Mouse (Mus musculus) R1 (cell line): ENCODE results near the gene B430306N03Rik.

Source experiments
- DNase-seq: peaks from one replicate; pipeline ENCODE4 v3.0.0-alpha.2; 2018; ENCODE audit warnings: low read depth, low spot score

Gene B430306N03Rik

GRCm38 (mm10) chr17:48312124-48312523 lies 3.8 kb upstream of the B430306N03Rik start:
- DNase-seq = no peak

- DNase-seq = no peak
Observed at GRCm38 (mm10) chr17:48318686-48319085, 2.7 kb downstream of the B430306N03Rik start.

DNA sequence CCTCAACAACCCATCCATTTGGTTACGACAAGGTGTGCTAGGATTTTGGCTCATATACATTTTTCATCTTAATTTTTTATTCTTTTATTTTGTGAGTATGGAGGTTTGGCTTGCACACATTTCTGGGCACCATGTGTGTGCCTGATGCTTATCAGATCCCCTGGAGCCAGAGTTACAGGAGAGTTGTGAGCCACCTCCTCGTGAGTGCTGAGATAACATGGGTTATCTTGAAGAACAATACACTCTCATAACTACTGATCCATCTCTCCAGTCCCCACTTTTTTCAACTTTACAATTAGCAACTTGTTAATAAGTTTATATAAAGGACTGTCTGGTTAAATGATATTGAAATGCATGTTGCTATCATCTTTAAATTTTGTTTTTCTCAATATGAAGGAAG lies 5.3 kb downstream of the B430306N03Rik start:
- DNase-seq = no peak

- DNase-seq = peak; percentile 87
Observed at GRCm38 (mm10) chr17:48323236-48323635, 7.3 kb downstream of the B430306N03Rik start.

GRCm38 (mm10) chr17:48324258-48324657 lies 8.3 kb downstream of the B430306N03Rik start:
- DNase-seq = no peak

DNA sequence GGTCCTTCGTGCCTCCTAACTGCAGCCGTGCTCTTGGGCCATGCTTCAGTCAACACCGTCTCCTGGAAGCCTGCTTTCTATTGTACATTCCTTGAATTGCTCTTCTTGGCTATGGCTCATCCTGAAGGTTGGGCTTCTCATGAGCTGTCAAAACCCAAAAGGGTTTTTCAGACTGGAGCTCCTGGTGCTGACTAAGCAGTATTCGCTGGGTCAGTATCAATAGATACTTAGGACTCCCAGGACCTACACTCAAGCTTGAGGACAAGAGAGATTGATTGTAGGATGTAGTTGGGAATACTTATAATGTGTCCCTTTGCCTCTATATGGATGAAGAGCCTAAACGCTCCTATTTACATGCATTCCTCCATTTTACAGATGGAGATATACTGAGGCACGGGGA lies 9.2 kb downstream of the B430306N03Rik start:
- DNase-seq = no peak

- DNase-seq = no peak
Observed at GRCm38 (mm10) chr17:48325638-48326037, 9.7 kb downstream of the B430306N03Rik start.

GRCm38 (mm10) chr17:48326656-48327055 lies 10.7 kb downstream of the B430306N03Rik start:
- no peak for DNase-seq

- no peak for DNase-seq
Observed at GRCm38 (mm10) chr17:48332524-48332923, 16.6 kb downstream of the B430306N03Rik start.

- no peak for DNase-seq
Observed at GRCm38 (mm10) chr17:48334186-48334585, 18.2 kb downstream of the B430306N03Rik start.

DNA sequence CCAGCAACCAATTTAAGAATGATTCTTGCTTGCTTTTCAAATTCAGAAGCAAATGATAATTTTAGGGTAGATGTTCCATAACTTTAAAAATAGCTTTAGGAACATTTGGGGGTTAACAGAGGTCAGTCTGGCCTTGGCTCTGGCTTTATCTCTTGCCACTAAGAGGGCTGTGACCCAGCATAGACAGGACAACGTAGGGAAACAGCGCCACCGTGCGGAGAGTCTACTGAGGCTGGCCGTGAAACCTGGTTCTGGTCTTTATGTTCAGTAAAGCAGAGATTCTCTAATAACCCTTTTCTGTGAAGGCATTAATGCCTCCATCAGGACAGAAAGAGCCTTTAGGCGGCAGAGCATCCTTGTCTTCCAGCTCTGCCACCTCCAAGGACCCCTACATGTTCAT lies 20.9 kb downstream of the B430306N03Rik start:
- peak; percentile 75 for DNase-seq

- no peak for DNase-seq
Observed at GRCm38 (mm10) chr17:48340267-48340666, 24.3 kb downstream of the B430306N03Rik start.

GRCm38 (mm10) chr17:48341947-48342346 lies 26.0 kb downstream of the B430306N03Rik start:
- no peak for DNase-seq

DNA sequence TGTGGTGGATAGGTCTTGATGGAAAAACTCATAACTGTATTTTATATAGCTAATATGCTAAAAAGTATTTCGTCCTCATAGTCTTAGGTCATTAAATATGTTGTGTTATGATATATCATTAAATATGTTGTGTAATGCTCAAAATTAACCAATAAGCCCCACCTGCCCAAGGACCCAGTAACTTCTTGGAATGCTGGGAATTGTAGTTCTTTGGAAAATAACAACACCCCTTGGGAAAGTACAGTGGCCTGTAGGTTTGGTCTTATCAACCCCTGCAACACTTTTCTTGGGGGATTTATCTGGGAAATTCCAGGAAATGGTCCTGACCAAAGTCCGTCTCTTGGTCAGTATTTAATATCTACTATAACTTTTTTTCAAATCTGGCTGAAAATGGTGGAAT lies 27.1 kb downstream of the B430306N03Rik start:
- DNase-seq = no peak

DNA sequence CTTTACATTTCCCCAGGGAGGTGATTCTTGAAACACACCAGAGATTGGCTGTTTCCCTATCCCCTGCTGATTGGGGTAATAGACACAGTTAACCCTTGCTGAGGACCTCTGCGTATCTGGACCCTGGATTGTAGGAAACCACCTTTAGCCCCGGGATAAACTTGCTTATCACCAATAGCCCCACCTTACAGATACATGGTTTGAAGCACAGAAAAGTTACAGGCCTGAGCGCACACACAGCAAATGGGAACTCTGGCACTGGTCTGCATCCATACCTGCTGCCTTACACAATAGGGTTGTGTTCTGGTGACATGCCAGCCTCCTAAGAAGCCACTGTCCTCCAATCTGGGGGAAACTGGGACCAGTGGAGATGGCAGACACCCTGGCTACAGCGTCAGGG lies 29.9 kb downstream of the B430306N03Rik start:
- DNase-seq = no peak

- no peak for DNase-seq
Observed at GRCm38 (mm10) chr17:48346231-48346630, 30.3 kb downstream of the B430306N03Rik start, which contains the start of gene Trem2. Trem2 (plus strand) TSS chr17:48346401.

DNA sequence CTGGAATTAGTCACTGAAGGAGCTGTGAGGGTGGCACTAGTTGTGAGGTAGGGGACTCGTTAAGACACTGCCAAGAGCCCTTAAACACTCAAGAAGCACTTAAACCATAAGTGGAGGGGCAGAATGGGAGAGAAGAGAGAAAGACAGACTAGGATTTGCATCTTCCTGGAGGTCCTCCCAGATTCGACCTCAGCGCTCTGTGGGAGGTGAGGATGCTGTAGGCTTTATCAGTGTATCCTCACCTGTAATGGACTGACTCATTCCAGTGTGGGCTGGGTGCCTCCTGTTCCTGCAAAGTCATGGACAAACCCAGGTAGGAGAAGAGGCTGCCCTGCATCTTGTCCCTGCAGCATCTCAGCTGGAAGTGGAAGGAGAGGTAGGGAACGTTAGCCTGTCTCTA lies 30.9 kb downstream of the B430306N03Rik start:
- no peak for DNase-seq

- no peak for DNase-seq
Observed at GRCm38 (mm10) chr17:48347287-48347686, 31.3 kb downstream of the B430306N03Rik start.

DNA sequence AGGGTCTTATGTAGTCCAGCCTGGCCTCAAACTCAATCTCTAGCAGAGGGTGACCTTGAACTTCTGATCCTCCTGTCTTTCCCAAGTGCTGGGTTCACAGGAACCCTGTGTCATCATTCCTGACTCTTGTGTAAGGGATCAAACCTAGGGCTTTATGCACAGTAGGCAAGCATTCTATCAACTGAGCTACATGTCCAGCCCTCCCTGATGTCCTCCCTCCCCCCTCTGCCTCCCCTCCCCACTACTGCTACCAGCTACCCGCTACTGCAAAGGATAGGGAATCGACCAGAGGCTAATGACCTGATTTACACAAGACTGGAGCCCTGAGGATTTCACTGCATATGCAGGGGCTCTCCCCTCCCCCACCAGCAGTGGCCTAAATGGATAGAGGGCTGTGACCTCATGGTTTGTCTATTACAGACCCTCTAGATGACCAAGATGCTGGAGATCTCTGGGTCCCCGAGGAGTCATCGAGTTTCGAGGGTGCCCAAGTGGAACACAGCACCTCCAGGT lies 34.8 kb downstream of the B430306N03Rik start:
- DNase-seq = peak; percentile 93

- DNase-seq = peak; percentile 88
Observed at GRCm38 (mm10) chr17:48352976-48353375, 37.0 kb downstream of the B430306N03Rik start.

DNA sequence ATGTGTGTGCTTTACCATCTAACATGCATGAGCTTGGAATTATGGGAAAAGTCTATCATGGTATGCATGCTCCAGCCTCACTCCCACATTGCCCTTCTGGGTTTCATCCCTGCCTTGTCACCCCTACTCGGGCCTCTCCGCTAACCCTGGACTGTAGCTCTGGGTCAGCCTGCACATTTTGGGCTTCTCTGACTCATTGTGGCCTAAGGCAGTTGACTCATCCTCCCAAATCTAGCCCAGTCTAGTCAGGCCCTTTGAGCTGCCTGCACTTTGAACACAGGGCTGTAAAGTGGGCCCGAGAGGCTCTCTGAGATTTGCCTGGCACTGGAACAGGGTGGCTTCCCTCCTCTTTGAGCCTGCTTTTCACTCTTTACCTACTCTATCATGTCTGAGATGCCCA lies 39.9 kb downstream of the B430306N03Rik start:
- no peak for DNase-seq

- peak; percentile 21 for DNase-seq
Observed at GRCm38 (mm10) chr17:48357892-48358291, 42.0 kb downstream of the B430306N03Rik start.

DNA sequence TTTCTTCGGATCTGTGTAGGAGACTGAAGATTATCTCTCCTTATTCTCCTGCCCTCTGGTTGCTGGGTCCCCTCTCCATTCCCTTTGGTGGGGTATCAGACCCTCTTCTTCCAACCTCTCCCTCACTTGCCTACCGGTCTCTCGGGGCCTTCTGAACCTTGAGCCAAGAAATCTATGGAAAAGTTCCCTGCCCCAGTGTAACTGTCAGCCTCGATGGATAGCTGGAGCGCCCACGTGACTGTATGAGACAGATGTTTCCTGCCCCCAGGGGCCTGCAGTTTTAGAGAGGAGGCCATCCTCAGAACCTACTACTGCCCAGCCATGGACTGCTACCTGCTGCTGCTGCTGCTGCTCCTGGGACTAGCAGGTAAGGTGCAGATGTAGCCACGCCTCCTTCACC lies 43.7 kb downstream of the B430306N03Rik start, which contains the start of gene Treml1:
Gene Treml1 (plus strand): TSS at position 301 of the 400 bp plus-strand sequence.
- no peak for DNase-seq

GRCm38 (mm10) chr17:48360462-48360861 lies 44.5 kb downstream of the B430306N03Rik start:
- no peak for DNase-seq
